Mouse (Mus musculus) midbrain, embryonic 12.5 days (tissue): ENCODE data around the gene Nrg3. TPM values are rescaled to one million over a fixed set of nuclear protein-coding genes. Genes with fewer than 3 reads are reported as not detected.

Experiments used
- ATAC-seq: fragments of 200-750 bp; cut with Nextera tagmentation; 2 replicates; pipeline ENCODE4 v1.8.0; 2017; ENCODE audit warnings: low read depth, moderate TSS enrichment, moderate library complexity; ENCODE audit not compliant: low FRiP score
- H3K27ac ChIP-seq: fragments of 300-500 bp; sonication (generic); replicated peaks from 2 replicates; pipeline ENCODE4 v1.5.1; 2016; ENCODE audit warnings: mild to moderate bottlenecking
- H3K27me3 ChIP-seq: fragments of 300-500 bp; sonication (generic); 2 replicates; pipeline ENCODE4 v1.6.1; 2016; ENCODE audit warnings: mild to moderate bottlenecking
- H3K36me3 ChIP-seq: fragments of 300-500 bp; sonication (generic); 2 replicates; pipeline ENCODE4 v1.6.1; 2016
- H3K4me1 ChIP-seq: fragments of 300-500 bp; sonication (generic); 2 replicates; pipeline ENCODE4 v1.6.1; 2016
- H3K4me2 ChIP-seq: fragments of 300-500 bp; sonication (generic); replicated peaks from 2 replicates; pipeline ENCODE4 v1.6.1; 2016; ENCODE audit warnings: mild to moderate bottlenecking, moderate library complexity
- H3K4me3 ChIP-seq: fragments of 300-500 bp; sonication (generic); 2 replicates; pipeline ENCODE4 v1.5.1; 2016; ENCODE audit warnings: mild to moderate bottlenecking
- H3K9ac ChIP-seq: fragments of 300-500 bp; sonication (generic); replicated peaks from 2 replicates; pipeline ENCODE4 v1.6.1; 2016; ENCODE audit warnings: mild to moderate bottlenecking, moderate library complexity
- H3K9me3 ChIP-seq: fragments of 300-500 bp; sonication (generic); 2 replicates; pipeline ENCODE4 v1.6.1; 2016; ENCODE audit warnings: mild to moderate bottlenecking
- WGBS: fragments of 180-500 bp; shearing (Covaris S2); methylation state at CpG from one replicate; pipeline ENCODE4 v1.1.7; 2016; 5-methylcytosine and 5-hydroxymethylcytosine counted together
- polyA plus RNA-seq: library from polyadenylated mRNA; unstranded; fragments of >200 nt; fragmentation: Nextera tagmentation; extraction: Ambion mirVana; gene quantifications from 2 replicates; pipeline ENCODE4 v1.2.1, GENCODE M21; 2016

Gene Nrg3
- polyA plus RNA-seq, 1 experiment from 2014 or later: 4.2 TPM

GRCm38 (mm10) chr14:38701413-38701812 is 771.5 kb downstream of the Nrg3 start:
- no peaks in the 10 kb centered on the region for H3K9me3 ChIP-seq
- no peak for ATAC-seq
- H3K27ac ChIP-seq: no peak overlapping the region
- no peak overlapping the region for H3K9ac ChIP-seq
- no peak overlapping the region for H3K4me2 ChIP-seq
- no peak overlapping the region for H3K4me3 ChIP-seq
- no peaks in the 10 kb centered on the region for H3K36me3 ChIP-seq
- H3K4me1 ChIP-seq: peaks cover 8% of the 10 kb centered on the region
- 53% methylated on average over 1 of the region's 1 CpGs for WGBS
- H3K27me3 ChIP-seq: peaks cover 8% of the 10 kb centered on the region

- Histone ChIP-seq H3K4me1 (peaks cover 8% of the 10 kb centered on the region), H3K4me3 (no peak overlapping the region), H3K9me3 (no peaks in the 10 kb centered on the region), H3K36me3 (no peaks in the 10 kb centered on the region), H3K27me3 (peaks cover 8% of the 10 kb centered on the region), H3K27ac (no peak overlapping the region), H3K9ac (no peak overlapping the region), H3K4me2 (no peak overlapping the region)
- ATAC-seq: no peak
- WGBS: 90% methylated on average over 3 of the region's 3 CpGs
Observed at GRCm38 (mm10) chr14:38700972-38701371, 771.9 kb downstream of the Nrg3 start.

- no peak for ATAC-seq
- Histone ChIP-seq H3K27ac (no peak overlapping the region), H3K4me2 (no peak overlapping the region), H3K36me3 (no peaks in the 10 kb centered on the region), H3K27me3 (no peaks in the 10 kb centered on the region), H3K4me1 (no peaks in the 10 kb centered on the region), H3K9ac (no peak overlapping the region), H3K4me3 (no peak overlapping the region), H3K9me3 (no peaks in the 10 kb centered on the region)
- WGBS: 49% methylated on average over 1 of the region's 1 CpGs
Observed at GRCm38 (mm10) chr14:38659973-38660372, 812.9 kb downstream of the Nrg3 start.

- no peaks in the 10 kb centered on the region for H3K36me3 ChIP-seq
- H3K4me2 ChIP-seq: no peak overlapping the region
- H3K9ac ChIP-seq: no peak overlapping the region
- no peak overlapping the region for H3K27ac ChIP-seq
- H3K27me3 ChIP-seq: no peaks in the 10 kb centered on the region
- 83% methylated on average over 3 of the region's 3 CpGs for WGBS
- H3K4me1 ChIP-seq: no peaks in the 10 kb centered on the region
- H3K4me3 ChIP-seq: no peak overlapping the region
- no peaks in the 10 kb centered on the region for H3K9me3 ChIP-seq
- ATAC-seq: no peak
Observed at GRCm38 (mm10) chr14:38637070-38637469, 835.8 kb downstream of the Nrg3 start.

- Histone ChIP-seq H3K36me3 (no peaks in the 10 kb centered on the region), H3K4me1 (no peaks in the 10 kb centered on the region), H3K9me3 (no peaks in the 10 kb centered on the region), H3K9ac (no peak overlapping the region), H3K4me3 (no peak overlapping the region), H3K27ac (no peak overlapping the region), H3K4me2 (no peak overlapping the region), H3K27me3 (no peaks in the 10 kb centered on the region)
- 88% methylated on average over 3 of the region's 3 CpGs for WGBS
- ATAC-seq: no peak
Observed at GRCm38 (mm10) chr14:38630114-38630513, 842.8 kb downstream of the Nrg3 start.

- Histone ChIP-seq H3K27me3 (no peaks in the 10 kb centered on the region), H3K9ac (no peak overlapping the region), H3K4me2 (no peak overlapping the region), H3K4me3 (no peak overlapping the region), H3K36me3 (no peaks in the 10 kb centered on the region), H3K9me3 (no peaks in the 10 kb centered on the region), H3K27ac (no peak overlapping the region), H3K4me1 (no peaks in the 10 kb centered on the region)
- ATAC-seq: no peak
Observed at GRCm38 (mm10) chr14:38629671-38630070, 843.2 kb downstream of the Nrg3 start.

GRCm38 (mm10) chr14:38628862-38629619 is 843.8 kb downstream of the Nrg3 start:
- Histone ChIP-seq H3K9ac (no peak overlapping the region), H3K27ac (no peak overlapping the region), H3K9me3 (no peaks in the 10 kb centered on the region), H3K4me1 (no peaks in the 10 kb centered on the region), H3K4me3 (no peak overlapping the region), H3K4me2 (no peak overlapping the region), H3K27me3 (no peaks in the 10 kb centered on the region), H3K36me3 (no peaks in the 10 kb centered on the region)
- 86% methylated on average over 2 of the region's 2 CpGs for WGBS
- ATAC-seq: no peak

- no peaks in the 10 kb centered on the region for H3K36me3 ChIP-seq
- no peak for ATAC-seq
- no peak overlapping the region for H3K9ac ChIP-seq
- no peak overlapping the region for H3K27ac ChIP-seq
- H3K4me3 ChIP-seq: no peak overlapping the region
- H3K27me3 ChIP-seq: no peaks in the 10 kb centered on the region
- H3K9me3 ChIP-seq: no peaks in the 10 kb centered on the region
- no peaks in the 10 kb centered on the region for H3K4me1 ChIP-seq
- H3K4me2 ChIP-seq: no peak overlapping the region
Observed at GRCm38 (mm10) chr14:38616969-38617368, 855.9 kb downstream of the Nrg3 start.

- Histone ChIP-seq H3K4me1 (no peaks in the 10 kb centered on the region), H3K4me3 (no peak overlapping the region), H3K4me2 (no peak overlapping the region), H3K27ac (no peak overlapping the region), H3K9me3 (no peaks in the 10 kb centered on the region), H3K36me3 (no peaks in the 10 kb centered on the region), H3K27me3 (no peaks in the 10 kb centered on the region), H3K9ac (no peak overlapping the region)
- no peak for ATAC-seq
Observed at GRCm38 (mm10) chr14:38597735-38598134, 875.2 kb downstream of the Nrg3 start.

GRCm38 (mm10) chr14:38594297-38594696 is 878.6 kb downstream of the Nrg3 start:
- Histone ChIP-seq H3K27me3 (no peaks in the 10 kb centered on the region), H3K4me2 (no peak overlapping the region), H3K9ac (no peak overlapping the region), H3K27ac (no peak overlapping the region), H3K9me3 (no peaks in the 10 kb centered on the region), H3K4me3 (no peak overlapping the region), H3K4me1 (no peaks in the 10 kb centered on the region), H3K36me3 (no peaks in the 10 kb centered on the region)
- no peak for ATAC-seq
- WGBS: 91% methylated on average over 1 of the region's 1 CpGs

- H3K9ac ChIP-seq: no peak overlapping the region
- H3K9me3 ChIP-seq: no peaks in the 10 kb centered on the region
- H3K36me3 ChIP-seq: no peaks in the 10 kb centered on the region
- no peak overlapping the region for H3K4me2 ChIP-seq
- no peak for ATAC-seq
- 89% methylated on average over 3 of the region's 3 CpGs for WGBS
- no peak overlapping the region for H3K4me3 ChIP-seq
- H3K27ac ChIP-seq: no peak overlapping the region
- H3K4me1 ChIP-seq: no peaks in the 10 kb centered on the region
- no peaks in the 10 kb centered on the region for H3K27me3 ChIP-seq
Observed at GRCm38 (mm10) chr14:38576796-38577195, 896.1 kb downstream of the Nrg3 start.

- Histone ChIP-seq H3K4me3 (no peak overlapping the region), H3K27ac (no peak overlapping the region), H3K4me1 (no peaks in the 10 kb centered on the region), H3K27me3 (no peaks in the 10 kb centered on the region), H3K9ac (no peak overlapping the region), H3K9me3 (no peaks in the 10 kb centered on the region), H3K36me3 (no peaks in the 10 kb centered on the region), H3K4me2 (no peak overlapping the region)
- 90% methylated on average over 1 of the region's 1 CpGs for WGBS
- no peak for ATAC-seq
Observed at GRCm38 (mm10) chr14:38568184-38568583, 904.7 kb downstream of the Nrg3 start.

GRCm38 (mm10) chr14:38566182-38566581 is 906.7 kb downstream of the Nrg3 start:
- ATAC-seq: no peak
- Histone ChIP-seq H3K27ac (no peak overlapping the region), H3K9ac (no peak overlapping the region), H3K4me1 (no peaks in the 10 kb centered on the region), H3K27me3 (no peaks in the 10 kb centered on the region), H3K4me2 (no peak overlapping the region), H3K4me3 (no peak overlapping the region), H3K9me3 (no peaks in the 10 kb centered on the region), H3K36me3 (no peaks in the 10 kb centered on the region)
- 89% methylated on average over 3 of the region's 3 CpGs for WGBS
